ENCODE assay signal across 9 mouse cellular contexts in genomic region chr16:11738341-11738740, GRCm38 (mm10).
DNase-seq lines count a peak whose midpoint lies in the region; ATAC-seq lines count a peak whose summit lies in the region.
"Had no signal": no experiment of that assay in that cellular context is flagged by ENCODE, and none has a peak within 500 bp of the region (broad histone marks: within the 10 kb centered on the region; RNA-seq: fewer than 3 reads in every experiment).

No protein-coding gene starts in this region.

- ATAC-seq in frontal cortex, adult (ENCODE audit: low TSS enrichment) = no peak

- DNase-seq in heart, postnatal 4 days = peak; percentile 37
- no peak for DNase-seq in heart, adult 18-20 months
- peak; percentile 13 for DNase-seq in ES-CJ7 (ENCODE audit: low read depth, low spot score)
- DNase-seq in c-Kit-positive CD71-negative TER-119-negative erythroid progenitor cells, embryonic 14.5 days (ENCODE audit: low read depth) = peak; percentile 22
- DNase-seq in kidney, postnatal 36 days = peak; percentile 17 to 52
- no peak for DNase-seq in cerebellum, adult 11-12 months
- DNase-seq in thymus, postnatal 14 days = no peak
- DNase-seq: cerebellum, adult 8-10 months had no signal

Comparison
In these comparisons a context has a peak if more than half of its experiments do, and no peak if none do; other contexts are left out.
1. DNase-seq: peak in heart, postnatal 4 days (single experiment), ES-CJ7 (single experiment), c-Kit-positive CD71-negative TER-119-negative erythroid progenitor cells, embryonic 14.5 days (single experiment) and kidney, postnatal 36 days (2 of 2); none in heart, adult 18-20 months (0 of 2), cerebellum, adult 11-12 months (single experiment) and thymus, postnatal 14 days (single experiment).